Mouse (Mus musculus): ENCODE data around the gene Abl2.

Gene Abl2

DNA sequence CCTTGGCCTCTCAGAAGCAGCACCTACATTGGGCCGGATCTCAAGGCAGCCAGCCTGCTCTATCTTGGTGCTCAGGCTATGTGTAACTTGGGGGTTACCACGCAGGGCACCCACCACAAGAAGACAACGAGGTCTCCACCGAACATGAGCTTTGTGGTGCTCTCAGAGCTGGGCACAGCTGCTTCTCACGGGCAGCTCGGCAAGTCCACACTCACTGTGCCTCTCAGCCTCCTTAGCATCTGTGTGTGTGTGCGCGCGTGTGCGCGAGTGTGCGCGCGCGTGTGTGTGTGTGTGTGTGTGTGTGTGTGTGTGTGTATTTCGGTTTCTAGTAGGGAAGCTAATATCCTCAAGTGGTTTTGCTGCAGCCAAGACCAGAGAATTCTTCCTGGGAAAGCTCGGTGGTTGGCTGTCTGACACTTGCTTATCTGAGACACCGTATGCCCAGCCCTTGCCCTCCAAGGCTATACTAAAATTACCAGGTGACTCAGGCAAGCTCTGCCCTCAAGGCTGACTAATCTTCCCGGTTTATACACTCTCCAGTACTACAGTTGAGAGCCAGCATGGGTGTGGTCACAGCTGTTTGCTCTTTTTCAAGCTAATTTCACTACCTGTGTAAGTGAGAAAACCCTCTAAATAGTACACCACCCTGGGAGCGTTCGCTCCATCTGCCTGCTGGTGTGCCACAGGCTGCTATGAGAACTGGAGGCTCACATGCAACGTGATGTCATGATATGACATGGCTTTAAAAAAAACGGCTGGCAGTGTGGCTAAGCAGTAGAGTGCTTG is 108.7 kb downstream of the Abl2 start:
- intact Hi-C loops (cut with DNase I), result no loop called here

DNA sequence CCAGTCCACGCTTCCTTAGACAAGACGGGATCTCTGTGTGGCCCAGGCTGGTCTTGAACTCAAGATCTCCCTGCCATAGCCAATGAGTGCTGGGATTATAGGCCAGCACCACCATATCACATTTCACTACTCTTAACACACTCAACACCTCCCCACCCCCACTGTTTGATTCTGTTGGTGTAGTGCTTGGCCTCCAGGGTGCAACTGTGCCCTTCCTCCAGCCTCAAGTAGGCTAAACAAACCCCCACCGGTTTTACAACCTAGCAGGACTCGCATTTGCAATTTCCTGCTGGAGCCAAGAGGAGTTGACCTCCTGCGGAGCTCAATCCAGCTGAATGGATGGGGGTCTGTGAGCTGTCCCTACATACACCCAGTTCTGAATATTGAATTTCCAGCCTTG is 110.0 kb downstream of the Abl2 start:
- intact Hi-C loops (cut with DNase I), result no loop called here

DNA sequence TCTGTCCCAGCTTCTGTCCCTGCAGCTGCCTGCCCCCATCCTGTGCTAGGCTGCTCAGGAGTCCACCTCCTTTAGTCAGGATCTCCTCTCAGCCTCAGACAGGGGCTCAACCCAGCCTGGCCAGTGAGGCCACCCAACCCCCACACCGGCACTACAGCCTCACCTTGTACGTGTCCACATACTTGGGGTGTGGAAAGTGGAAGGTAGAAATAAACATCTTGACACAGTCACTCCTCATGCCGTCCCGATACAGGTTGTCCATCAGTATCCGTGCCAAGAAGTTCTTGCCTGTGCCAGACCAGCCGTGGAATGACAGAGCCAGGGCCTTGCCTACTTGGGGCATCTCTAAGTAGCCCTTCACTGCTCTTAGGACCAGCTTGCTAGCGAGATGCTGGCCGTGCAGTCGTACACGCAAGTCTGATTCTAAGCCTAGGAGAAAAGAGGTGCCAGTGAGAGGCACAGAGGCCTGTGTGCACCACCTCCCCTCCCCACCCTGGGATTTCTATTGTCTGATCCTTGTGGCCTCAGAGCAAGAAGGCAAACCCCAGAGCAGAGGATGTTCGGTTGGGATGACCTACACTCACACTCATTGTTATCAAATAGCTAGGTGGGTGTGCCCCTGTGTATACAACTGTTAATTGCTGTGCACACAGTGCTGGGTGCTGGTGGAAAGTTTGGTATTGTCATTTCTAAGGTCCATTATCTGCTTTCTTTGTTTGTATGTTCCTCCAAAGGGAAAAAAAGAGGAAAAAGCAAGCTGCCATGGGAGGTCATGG is 110.8 kb downstream of the Abl2 start:
- intact Hi-C loops (cut with DNase I), result no loop called here

DNA sequence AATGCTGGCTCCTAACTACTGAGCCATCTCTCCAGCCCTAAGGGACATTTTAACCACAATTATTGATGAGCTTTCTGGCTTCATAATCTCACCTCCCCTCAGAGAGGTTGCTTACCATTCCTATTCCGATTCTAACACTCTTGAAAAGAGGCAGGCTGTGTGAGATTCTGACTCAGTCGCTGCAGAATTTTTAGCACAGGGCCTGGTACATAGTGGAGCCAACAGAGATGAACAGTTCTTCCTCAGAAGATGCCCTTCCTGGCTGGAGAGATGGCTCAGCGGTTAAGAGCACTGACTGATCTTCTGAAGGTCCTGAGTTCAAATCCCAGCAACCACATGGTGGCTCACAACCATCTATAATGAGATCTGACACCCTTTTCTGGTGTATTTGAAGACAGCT is 113.3 kb downstream of the Abl2 start:
- intact Hi-C loops (cut with DNase I), result no loop called here

DNA sequence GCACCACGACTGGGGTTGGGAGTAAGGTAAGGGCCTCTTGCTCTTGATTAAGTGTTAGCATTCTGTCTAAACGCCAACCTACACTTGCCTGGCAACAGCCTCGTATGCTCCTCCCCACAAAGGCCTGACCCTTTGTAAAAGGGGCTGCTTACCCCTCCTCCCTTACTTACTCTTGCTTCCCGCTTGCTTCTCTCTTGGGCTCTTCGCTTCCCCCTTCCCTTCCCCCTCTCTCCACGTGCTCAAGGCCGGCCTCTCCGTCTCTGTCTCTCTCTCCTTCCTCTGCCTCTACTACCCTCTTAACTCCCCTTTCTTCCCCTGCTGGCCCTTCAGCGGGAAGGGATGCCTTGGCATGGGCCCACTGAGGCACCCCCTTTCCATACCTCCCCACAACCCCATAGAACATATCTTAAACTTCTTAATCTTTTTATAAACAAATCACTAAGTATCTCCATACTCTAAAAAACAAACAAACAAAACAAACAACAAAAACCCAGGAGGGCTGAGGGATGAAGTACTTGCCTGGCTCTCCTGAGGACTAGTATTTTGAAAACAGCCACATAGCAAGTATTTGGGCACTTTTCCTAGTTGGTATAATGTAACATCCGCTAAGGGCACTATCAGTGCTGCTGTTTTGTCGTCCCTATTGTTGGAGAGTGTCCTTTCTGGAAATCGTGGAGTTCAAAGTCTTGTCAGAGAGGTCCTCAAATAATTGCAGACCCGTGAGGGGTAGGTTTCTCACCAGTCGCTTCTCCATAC is 114.3 kb downstream of the Abl2 start:
- intact Hi-C loops (cut with DNase I), result no loop called here

DNA sequence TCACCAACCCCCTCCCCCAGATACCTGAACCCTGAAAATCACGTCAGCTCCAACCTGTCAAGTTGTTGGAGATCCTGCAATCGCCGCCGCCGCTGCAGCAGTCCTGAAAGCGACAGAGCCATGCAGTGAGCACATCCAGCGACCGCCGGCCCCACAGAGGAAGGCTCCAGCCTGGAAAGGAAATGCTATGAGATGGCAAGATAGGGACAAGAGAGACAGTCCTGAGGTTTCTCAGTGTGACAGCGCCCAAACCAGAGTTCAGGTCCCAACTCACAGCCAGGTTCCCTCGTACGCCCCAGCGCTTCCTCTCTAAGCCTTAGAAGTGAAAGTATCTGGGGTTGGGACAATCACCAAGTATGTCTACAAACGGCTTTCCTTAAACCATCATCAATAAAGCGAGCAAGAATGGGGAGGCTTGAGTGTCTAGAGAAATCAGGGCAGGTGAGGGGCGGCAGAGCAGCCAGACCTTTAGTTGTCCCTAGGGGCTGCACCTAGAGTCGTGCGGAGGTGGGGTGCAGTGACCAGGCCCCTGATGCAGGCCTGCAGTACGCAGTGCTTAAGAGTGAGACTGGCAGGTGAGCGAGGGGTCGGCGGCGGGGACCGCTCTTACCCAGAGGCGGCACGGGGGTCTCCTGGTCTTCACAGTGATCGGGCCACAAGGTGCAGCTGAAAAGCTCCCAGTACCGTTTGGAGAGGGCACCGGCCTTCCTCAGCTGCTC is 115.0 kb downstream of the Abl2 start:
- intact Hi-C loops (cut with DNase I), result no loop called here

DNA sequence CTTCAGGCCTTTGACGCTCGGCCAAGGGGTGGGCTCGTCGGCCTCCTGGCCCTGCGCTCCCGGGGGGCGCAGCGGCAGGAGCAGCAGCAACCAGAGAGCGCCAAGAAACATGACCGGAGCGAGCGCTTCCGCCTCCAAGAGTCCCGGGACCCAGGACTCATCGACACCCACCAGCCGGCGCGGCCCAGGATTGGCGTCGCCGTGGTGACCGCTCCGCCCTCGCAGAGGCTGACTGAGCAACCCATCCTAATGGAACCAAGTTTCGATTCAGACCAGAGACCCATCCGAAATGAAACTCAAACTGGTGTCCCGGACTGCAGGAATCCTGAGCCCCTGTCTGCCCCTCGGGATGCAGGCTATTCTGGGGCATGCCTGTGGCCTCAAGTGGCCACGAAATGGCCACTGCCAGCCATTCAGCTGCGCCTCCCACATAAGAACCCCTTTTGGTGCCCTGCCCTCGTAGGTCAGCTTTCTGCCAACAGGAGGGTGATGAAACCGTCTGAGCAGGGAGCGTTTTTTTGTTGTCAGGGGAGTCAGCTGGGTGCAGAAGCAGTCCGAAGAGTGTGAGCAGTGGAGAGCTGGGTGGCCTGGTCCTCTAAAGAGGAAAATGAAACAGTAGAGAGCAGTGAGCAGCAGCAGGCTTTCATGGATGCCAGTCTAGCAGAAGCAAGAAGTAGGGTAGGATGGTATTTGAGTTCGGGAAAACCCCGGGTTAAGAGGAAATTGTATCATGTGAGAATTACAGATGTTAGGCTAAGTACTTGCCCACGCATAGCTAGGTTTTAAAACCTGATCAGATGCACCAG is 115.8 kb downstream of the Abl2 start, which contains the start of gene Tor3a:
Gene Tor3a, minus strand, starts transcription at position 162 of the 806 bp plus-strand sequence.
- intact Hi-C loops (cut with DNase I), result no loop called here

DNA sequence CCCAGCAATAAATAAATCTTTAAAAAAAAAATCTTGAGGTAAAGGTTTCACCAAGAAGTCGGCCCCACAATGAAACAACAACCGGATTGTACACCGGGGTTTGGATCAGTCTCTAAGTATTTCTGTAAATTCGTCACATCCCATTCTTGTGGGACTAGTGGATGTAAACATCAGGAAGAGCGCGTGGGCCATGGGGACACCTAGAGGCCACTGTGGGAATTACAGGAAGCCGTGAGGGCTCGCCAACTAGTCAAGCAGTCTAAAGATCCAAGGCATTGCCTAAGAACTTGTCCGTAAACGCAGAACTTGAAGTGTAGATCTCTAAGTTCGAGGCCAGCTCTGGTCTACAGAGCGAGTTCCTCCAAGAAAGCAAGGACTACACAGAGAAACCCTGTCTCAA is 117.6 kb downstream of the Abl2 start:
- intact Hi-C loops (cut with DNase I), result no loop called here

DNA sequence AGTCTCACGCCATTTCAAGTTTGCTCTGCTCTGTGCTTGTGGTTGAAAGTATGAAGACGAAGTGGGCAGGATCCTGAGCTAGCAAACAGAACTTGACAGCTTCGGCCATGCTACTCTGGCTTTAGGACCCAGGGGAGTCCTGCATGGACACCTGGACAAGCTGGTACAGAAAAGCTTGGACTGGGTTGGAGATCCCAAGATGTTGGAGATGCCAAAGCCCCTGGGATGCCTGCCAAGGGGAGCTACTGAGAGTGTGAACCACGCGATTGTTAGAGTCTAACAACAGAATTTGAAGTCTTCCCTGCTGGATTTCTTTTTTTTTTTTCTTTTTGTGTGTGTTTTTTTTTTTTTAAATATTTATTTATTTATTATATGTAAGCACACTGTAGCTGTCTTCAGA is 118.0 kb downstream of the Abl2 start:
- intact Hi-C loops (cut with DNase I), result no loop called here

DNA sequence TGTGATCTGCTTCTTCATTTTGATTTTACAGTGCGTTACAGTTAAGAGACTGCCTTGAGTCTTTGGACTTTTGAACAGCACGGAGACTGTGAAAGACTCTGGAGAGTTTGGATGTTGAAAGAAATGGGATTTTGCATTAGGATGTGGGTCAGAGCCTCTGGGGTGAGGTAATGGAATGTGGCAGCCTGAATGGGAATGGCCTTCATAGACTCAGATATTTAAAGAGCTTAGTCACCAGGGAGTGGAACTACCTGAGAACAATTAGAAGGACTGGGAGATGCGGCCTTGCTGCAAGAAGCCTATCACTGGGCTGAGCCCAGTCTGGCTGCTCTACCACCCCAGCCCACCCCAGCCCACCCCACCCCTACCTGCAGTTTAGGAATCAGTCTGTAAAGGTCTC is 118.6 kb downstream of the Abl2 start:
- intact Hi-C loops (cut with DNase I), result no loop called here

DNA sequence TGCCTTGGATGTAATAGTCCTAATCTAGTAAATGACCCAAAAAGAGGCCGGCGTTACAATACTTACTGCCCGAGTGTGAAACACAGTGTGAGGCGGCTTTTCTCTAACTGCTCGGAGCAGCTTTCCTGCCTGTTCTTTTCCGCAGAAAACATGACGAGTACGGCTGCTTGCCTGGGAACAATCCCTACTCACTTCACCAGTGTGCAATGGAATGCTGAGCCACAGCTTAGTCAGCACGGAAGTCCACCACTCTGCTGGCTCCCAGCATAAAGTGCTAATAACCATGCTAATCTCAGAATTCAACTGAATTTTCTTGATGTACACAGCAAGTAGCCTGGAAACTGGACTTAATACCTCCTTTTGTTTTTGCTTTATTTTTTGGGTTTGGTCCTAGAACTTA is 121.0 kb downstream of the Abl2 start:
- intact Hi-C loops (cut with DNase I), result no loop called here

DNA sequence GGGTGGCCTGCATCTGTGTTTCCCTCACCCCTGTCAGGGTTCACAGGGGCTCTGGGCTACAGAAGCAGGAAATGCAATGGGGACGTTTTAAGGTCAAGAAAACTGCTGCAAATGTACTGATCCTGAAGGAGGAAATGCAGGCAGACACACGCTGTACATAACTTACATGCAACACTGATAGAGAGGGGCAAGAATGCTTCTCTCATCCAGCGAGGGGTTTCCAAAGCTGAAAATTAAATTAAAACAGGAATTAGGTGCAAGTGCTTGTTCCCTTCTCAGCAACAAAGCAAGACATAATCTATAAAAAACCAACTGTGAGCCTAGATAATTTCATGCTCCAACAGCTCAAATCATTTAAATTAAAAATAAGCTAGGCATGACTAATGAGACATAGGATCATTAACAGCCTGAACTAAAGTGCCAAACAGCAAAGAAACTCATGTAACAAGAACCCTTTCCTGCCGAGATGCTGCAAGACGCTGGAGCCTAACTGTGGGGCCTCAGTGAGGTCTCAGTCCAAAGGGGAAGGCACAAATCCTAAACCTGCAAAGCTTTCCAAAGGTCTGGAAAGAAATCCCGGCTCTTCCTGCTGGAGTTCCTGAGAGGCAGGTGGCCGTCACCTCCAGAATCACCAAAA is 127.6 kb downstream of the Abl2 start:
- intact Hi-C loops (cut with DNase I), result no loop called here
